Mouse (Mus musculus) CH12F3 (cell line): ENCODE measurements around the gene Negr1.

Experiments used
- in situ Hi-C: fragments of 300-500 bp; cut with MboI; formaldehyde crosslinking; loops from 2 replicates; pipeline ENCODE4 v1.14.3; 2020; ENCODE audit warnings: low sequenced_read_pairs

Gene Negr1

DNA sequence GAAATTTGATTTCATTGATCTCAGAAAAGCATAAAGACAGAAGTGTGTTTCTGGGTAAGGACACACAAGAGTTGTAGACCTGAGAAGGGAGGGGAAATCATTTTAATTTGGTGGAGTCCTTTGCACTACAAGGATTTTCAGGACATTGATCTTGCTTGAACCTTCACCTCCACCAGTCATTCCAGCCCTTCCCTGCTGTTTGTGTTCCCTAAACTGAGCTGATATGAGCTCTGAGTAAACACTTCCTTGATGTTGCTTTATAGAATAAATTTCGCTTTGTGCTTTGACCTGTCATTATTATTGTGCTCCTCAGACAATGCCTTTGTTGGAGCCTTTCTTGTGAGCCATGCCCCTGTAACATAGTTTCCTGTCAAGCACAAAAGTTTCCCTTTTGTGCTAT is 335.0 kb downstream of the Negr1 start:
- in situ Hi-C loops, result no loop called here

DNA sequence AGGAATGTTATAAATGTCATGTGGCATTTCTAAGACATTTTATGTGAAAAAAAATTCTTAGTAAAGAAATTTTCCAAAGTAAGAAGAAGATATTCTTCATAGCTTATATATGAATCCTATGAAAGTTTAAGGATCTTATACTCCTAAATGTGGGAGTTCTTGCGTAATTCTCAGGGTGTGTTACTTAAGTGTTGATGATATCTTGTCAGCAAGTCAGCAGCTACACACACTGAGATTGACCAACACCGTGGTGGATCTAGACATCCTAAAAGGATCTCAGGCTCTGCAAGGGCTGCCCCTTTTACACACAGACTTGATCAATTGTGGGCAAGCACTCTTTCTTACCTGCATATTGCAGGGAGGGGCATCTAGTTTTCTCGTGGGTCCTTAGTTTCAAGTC is 339.5 kb downstream of the Negr1 start:
- in situ Hi-C loops, result no loop called here

DNA sequence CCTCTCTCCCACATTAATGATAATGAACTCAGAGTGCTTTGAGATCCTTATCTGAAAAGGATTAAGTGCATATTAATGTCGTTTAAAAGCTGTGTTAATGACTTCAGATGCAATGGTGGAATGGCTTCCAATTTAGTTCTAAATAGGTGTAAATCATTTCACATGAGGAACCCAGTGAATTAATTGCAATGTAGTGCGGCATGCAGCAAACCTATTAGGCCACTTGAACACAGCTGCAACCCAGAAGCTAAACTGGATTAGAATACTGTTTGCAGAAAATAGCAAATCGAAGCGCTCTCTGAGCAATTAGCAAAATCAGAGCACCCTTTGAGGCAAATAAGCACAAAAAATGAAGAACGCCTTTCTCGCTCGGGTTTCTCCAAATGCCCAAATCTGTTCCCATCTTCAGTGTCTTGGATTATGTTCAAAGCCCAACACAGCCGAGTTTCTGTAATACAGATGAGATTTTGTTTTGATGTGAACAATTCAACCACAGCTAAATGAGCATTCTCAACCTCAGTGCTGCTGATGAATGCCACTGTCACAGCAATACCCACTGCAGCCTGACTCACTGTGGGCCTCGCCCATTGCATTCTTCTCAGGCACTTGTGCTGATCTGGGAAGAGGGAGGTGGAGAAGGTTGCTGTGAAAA is 342.5 kb downstream of the Negr1 start:
- in situ Hi-C loops, result no loop called here

DNA sequence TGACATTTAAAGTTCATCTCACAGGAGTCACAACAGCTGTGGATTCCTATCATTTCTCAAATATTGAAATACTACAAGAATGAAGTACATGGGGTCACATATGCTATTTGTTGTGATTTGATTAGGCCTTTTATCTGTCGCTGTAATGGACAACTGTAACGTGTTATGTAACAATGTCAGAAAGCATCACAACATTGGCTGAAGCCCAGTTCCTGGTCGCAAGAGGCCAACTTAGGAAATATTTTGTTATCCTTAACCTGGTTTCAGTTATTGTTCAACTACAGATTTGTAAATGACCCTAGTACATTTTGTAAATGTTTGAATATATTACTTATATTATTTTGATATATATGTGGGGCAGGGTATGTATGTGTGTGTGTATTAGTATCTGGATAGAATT is 351.2 kb downstream of the Negr1 start:
- in situ Hi-C loops, result no loop called here

DNA sequence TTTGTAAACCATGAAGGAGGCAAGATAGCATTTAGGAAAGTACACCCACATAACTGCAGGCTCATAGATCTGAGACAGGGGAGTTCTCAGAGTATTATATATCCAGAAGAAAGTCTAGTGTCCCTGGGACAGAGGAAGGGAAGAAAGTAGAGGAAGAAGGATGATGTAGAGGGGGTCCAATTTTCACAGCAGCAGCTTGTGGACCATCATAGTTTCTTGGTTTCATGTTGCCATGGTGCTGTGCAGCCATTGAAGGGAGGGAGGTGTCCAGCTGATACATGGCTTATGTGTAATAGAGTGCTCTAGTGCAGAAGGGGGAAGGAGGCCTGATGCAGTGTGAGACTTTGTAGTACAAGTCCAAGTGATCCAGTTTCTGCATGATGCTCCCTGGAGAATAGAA is 359.8 kb downstream of the Negr1 start:
- in situ Hi-C loops, result no loop called here

DNA sequence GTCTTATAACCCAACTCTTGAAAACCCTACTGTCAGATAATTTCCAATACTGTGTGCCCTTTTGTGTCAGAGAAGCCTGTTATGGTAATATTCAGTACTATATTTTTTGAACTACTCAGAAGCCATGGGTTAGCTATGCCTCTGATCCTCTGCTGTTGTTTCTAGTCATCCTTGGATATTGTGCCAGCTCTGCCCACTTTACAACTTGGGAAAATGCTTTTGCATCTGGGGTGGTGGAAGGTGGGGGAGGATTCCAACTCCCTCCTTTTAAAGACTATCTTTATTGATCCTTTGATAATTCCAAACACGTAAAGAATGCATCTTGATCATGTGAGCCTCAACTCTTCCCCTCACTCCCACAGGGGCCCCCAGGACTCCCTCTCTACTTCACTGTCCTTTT is 361.6 kb downstream of the Negr1 start:
- in situ Hi-C loops, result no loop called here

DNA sequence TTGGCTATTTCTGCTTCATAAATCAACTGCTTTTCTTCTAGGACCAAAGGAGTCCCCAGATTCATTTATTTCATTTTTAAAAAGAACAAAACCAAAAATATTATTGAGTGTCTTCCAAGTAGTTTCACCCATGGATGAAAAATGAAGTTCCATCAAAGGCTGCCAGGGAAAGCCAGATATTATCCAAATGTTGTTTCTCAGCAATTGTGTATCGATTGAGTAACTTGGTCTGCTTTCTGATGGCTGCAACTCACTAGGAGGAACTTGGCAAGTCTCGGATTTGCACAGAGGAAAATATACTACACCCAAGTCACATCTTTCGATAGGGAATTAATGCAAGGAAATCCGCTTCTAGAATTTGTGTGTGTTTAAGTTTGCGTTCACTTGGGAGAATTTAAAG is 363.5 kb downstream of the Negr1 start:
- in situ Hi-C loops, result no loop called here

DNA sequence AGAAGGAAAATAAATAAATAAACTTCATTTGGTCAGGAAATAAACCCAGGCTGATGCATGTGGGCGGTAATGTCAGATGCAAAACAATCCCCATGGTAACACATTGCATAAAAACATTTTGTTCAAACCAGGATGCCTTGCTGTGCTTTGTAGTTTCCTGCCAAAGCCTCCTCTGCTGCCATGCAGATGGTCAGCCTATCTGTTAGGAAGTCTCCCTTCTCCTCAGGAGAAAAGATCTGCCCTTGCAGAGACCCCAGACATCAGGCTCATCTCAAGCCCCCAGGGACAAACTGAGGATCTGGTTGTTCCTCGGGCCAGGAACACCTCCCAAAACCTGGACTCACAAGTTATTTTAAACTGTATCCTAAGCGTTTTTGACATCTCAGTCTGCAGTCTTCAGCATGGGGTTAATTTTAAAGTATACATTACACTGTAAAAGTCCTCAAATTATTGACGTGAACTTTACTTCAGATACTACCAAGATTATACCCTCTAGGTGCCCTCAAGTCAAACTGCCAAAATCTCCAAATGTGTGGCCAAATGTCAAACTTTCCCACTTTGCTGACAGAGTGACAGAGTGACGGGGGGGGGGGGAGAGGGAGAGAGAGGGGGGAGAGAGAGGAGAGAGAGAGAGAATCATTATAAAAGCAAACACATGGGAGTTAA is 366.9 kb downstream of the Negr1 start:
- in situ Hi-C loops, result no loop called here

DNA sequence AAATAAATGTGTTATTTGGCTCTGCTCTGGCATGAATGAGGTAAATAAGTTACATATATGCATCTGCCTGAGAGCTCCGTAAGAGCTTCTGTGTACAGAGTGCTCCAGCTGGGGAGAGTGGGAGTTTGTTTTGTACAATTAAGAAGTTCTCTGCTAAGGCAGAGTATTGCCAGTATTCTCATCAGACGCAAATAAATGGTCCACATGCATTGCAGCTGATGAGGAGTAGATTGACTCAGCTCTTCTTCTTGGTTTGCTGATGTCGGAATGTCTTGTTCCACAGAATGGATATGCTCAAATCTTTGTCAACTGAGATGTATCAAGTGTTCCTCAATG is 367.4 kb downstream of the Negr1 start:
- in situ Hi-C loops, result no loop called here

DNA sequence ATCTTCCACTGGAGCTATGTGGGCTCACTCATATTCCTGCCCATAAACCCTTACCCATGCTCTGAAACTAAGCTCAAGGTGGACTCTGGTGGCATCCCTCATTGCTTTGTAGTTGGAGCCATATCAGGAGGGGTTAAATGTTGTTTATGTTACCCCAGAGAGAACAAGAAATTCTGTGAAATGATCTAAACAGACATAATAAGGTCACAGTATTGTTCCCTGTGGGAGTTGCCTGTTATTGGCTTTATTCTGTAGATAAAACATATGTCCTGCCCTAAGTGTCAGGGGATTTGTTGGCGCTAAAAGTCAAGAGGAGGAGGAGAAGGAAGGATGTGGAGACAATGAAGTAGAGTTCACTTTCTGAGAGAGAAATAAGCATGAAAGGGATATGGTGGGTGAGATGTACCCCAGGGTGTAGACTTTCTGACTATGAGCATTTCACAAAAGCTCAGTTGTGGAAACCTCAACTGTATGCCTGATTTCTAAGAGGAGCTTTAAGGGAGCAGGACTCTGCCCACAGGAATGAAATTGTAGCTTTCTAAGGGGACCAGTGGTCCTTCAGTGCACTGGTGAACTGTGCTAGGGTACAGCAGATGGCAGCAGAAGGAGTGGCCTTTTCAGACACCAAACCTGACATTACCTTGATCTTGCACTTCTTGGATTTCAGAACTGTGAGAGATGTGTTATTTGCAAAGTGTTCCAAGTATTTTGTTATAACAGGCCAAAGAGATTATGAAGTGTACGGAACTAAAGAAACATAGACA is 368.3 kb downstream of the Negr1 start:
- in situ Hi-C loops, result no loop called here

DNA sequence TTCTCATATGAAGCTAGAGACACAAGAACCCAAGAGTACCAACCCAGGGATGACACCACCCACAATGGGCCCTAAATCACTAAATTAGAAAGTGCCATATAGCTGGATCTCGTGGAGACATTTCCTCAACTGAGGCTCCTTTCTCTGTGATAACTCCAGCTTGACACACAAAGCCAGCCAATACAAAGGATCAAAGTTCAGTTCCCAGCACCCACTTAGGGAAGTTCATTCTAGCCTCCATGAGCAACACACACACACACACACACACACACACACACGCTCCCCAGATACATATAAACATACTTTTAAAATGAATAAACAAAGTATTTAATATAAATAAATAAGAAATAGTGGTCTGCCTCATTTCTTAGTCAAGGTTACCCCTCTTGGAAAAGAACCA is 369.4 kb downstream of the Negr1 start:
- in situ Hi-C loops, result no loop called here

DNA sequence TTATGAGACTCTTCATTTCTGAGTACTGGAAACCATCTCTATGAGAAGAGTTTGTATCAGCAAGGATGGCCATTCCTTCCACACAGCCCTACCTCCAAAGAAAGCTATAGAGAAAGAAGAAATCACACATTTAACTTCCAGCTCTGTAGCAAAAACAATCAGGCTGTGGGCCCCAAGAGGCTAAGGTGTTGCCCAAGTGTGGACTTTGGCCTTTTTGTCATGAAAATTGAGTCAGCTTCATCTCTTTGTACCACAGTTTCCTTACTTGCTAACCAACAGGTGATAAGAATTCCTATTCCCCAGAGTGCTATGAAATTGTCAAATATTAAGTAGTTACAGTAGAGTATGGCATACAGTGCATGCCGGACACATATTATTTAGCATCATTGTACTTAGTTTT is 369.9 kb downstream of the Negr1 start:
- in situ Hi-C loops, result no loop called here

DNA sequence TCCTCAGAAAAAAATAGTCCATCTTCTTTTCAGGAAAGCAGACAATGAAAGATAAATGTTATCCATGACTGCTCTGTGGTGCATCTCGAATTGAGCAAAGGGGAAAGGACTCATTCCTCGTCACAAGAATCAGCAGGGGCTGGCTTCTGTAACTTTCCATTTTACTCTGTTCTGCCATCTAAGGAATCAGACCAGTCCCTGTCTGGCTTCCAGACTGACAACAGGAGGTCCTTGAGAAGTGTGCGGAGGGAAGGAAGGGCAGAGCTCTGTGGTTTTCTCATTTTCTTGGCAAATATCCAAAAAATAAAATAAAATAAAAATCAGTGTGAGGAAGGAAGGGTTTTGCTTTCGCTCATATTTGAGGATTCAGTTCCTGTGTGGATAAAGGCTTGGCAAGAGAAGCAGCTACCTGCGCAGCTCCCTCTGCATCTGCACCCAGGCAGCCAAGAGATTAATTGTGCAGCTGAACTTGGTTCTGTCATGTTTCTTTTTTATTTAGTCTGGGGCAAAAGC is 373.2 kb downstream of the Negr1 start:
- in situ Hi-C loops, result no loop called here

DNA sequence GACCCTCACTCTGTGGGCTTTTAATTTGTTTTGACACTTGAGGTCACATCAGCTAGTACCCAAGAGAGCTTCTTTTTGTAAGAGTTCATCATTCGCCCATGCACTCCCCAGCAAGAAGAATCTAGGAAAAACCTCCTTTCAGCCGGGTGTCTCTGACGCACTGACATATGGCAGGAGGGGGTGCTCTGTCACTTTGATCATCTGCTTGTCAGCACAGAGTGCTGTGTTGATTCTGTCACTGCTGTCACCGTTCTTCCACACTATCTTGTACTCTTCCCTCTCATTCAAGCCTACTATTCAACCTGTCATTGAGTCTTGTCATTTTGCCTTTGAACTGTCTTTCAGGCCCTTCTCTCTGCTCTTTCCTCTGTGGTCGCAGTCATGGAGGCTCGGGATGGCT is 385.8 kb downstream of the Negr1 start:
- in situ Hi-C loops, result no loop called here

DNA sequence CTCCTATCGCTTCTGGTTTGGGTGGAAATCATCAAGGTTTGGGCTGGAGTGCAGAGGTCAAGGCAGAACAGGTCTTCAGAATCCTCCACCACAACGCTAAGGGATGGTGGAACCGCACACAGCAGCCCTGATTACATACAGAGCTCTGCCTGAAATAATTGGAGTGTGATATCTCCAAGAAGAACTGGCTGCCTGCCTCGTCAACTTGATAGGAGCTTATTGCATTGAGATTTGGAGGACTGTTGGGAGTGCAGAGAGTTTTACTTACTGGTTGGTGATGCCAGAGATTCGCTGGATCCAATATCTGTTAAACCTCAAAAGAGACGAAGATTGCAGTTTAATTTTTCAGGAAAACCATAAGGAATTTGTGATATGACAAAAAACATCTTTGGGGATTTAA is 391.4 kb downstream of the Negr1 start:
- in situ Hi-C loops, result no loop called here

DNA sequence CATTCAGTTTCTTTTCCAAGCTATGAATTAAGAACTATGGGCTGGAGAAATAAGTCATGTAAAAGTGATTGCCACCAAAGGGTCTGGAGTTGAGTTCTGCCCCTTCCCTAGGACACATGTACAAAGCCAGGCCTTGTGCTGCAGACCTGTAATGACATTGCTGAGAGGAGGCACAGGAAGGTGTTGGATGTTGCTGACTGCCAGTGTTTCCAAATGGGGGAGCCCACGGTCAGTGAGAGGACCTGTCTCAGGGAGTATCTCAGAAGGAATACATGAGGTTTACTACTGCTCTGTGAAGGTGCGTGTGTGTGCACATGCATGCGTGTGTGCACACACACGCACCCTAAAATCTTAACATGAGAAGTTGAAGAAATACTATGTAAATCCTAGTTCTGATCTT is 393.5 kb downstream of the Negr1 start:
- in situ Hi-C loops, result no loop called here

DNA sequence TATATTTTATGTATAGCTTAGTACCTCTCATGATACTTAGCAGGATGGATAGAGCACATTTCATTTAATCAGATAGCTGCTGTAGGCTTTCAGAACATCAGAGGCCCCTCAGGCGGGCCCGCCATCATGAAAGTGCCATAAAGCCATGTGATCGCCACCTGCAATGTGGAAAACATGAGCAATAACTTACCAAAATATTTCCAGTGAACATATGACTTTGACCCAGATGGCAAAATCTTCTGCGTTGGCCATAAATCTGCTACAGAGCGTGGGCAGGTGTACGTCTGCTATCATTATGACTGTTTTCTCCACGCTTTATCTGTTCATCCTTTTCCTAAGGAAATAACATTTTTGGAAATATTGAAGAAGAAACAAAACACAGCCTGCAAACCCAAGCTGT is 397.0 kb downstream of the Negr1 start:
- in situ Hi-C loops, result no loop called here

DNA sequence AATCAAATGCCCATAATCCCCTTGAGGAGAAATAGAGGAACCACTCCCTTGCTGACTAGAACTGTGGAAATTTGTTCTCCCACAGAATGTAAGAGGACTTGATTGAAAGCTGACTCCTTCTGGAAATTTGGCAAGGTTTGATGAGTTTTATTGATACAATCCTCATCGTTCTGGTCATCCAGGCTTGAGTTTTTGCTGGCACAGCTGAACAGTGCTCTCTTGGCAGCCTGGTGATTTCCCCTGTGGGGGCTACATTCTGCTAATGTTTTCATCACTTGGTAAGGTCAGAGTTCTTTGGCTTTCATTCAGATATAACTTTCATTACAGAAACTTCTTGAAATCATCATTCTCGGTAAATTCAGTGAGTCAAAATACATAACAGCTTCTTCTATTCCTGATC is 407.2 kb downstream of the Negr1 start:
- in situ Hi-C loops, result no loop called here

DNA sequence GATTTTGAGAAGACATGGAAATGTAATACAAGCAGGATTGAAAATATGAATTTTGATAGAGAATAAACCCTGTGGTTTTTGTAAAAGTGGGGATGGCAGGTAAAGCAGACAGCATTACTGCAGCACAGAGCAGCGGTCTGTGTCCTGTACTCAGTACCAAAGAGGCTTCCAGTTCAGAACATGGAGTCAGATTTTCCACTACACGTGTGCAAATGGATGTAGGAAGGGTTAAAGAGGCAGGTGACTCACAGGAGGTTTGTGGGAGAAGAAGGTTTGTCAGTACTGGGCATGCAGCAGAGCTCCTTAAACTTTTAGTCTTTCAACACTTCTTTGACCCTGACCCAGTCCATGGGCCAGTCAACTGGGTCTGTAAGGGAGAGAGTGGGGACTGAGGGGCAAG is 409.5 kb downstream of the Negr1 start:
- in situ Hi-C loops, result no loop called here

DNA sequence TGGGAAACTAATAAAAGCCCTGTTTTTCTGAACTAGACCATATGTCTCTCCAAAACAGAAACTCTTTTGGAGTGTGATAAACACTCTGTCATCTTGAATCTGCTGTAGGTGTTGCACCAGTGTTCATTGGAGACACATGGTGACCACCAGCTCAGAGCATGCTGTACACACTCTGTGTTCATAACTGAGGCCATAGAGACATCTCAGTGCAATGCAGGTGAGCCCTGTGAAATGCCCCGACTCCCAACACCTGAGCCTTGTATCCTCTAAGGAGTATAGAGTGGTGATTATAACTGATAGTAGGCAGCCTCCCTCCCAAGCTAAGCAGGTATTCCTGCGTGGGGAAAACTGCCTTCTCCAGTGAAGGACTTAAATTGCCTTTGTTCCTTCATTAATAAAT is 415.2 kb downstream of the Negr1 start:
- in situ Hi-C loops, result no loop called here

DNA sequence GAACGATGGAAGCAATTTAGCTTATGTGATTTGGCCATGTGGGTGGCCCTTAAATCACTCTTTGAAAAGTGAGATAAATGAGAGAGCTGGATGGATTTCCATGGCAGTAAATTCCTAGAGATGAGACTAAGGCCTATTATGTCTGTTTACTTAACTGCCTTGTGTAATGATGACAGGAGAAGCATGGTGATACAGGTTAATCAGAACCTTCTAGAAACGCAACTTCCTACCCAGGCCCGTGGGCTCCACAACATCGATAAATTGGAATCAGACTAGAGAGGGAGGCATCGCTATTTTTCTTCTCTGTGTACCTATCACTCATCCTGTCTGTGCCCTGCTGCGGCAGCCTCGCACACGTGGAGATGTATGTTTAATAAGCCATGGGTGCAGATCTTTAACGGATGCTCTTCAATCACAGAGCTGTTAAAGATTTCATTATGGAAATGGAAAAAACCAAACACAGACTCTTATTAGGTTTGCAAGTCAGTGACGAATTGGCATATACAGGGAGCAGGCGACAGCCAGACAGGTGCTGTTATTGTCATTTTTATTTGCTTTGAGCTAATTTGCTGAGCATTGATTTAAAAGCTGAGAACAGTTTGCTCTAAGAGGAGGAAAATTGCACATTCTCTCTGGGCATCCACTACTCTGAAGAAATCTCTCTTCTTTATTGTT is 418.6 kb downstream of the Negr1 start:
- in situ Hi-C loops, result no loop called here

DNA sequence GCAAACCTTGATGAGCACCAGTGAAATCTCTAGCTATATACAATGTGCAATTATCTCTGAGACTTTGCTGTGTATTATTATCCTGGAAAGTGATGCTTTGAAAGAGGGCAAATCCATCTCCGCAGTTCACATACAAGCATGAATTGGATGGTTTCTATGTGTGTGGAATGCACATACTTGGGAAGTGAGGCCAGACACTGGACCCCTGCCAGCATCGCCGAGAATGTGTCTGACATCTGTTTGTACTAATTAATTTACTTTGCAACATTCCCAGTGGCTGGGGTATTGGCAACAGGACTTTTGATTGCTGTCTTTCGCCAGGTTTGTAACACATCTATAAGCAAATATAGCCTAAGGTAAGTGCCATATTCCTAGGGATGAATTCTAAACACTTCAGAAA is 420.5 kb downstream of the Negr1 start:
- in situ Hi-C loops, result no loop called here
